Mouse (Mus musculus) heart, embryonic 16.5 days (tissue): ENCODE data around the gene Ptprg. TPM values are rescaled to one million over a fixed set of nuclear protein-coding genes. Genes with fewer than 3 reads are reported as not detected.

Experiments used
- ATAC-seq: fragments of 200-750 bp; cut with Nextera tagmentation; replicated peaks from 2 replicates; pipeline ENCODE4 v1.8.0; 2017; ENCODE audit warnings: moderate number of reproducible peaks; ENCODE audit not compliant: insufficient read depth, low FRiP score; ENCODE audit errors: extremely low read depth
- H3K27ac ChIP-seq: fragments of 300-500 bp; sonication (generic); 2 replicates; pipeline ENCODE4 v1.5.1; 2014; ENCODE audit warnings: mild to moderate bottlenecking, low read length, control low read depth, moderate library complexity
- H3K27me3 ChIP-seq: fragments of 300-500 bp; sonication (generic); 2 replicates; pipeline ENCODE4 v1.6.1; 2014; ENCODE audit warnings: low read length, mixed read lengths; ENCODE audit not compliant: control insufficient read depth, insufficient read depth
- H3K36me3 ChIP-seq: fragments of 300-500 bp; sonication (generic); 2 replicates; pipeline ENCODE4 v1.6.1; 2014; ENCODE audit not compliant: control insufficient read depth, insufficient read depth
- H3K4me1 ChIP-seq: fragments of 300-500 bp; sonication (generic); 2 replicates; pipeline ENCODE4 v1.6.1; 2014; ENCODE audit warnings: low read length, mixed read lengths; ENCODE audit not compliant: control insufficient read depth, insufficient read depth
- H3K4me2 ChIP-seq: fragments of 300-500 bp; sonication (generic); 2 replicates; pipeline ENCODE4 v1.6.1; 2014; ENCODE audit warnings: low read depth, mild to moderate bottlenecking, control low read depth, low read length
- H3K4me3 ChIP-seq: fragments of 300-500 bp; sonication (generic); 2 replicates; pipeline ENCODE4 v1.5.1; 2014; ENCODE audit warnings: mild to moderate bottlenecking, control low read depth, low read length
- H3K9ac ChIP-seq: fragments of 300-500 bp; sonication (generic); 2 replicates; pipeline ENCODE4 v1.6.1; 2014; ENCODE audit warnings: low read length, control low read depth
- H3K9me3 ChIP-seq: fragments of 300-500 bp; sonication (generic); replicated peaks from 2 replicates; pipeline ENCODE4 v1.6.1; 2016; ENCODE audit warnings: low read length; ENCODE audit not compliant: control insufficient read depth
- WGBS: fragments of 180-500 bp; shearing (Covaris S2); extraction: QIAGEN DNeasy Blood & Tissue Kit; methylation state at CpG from one replicate; pipeline ENCODE4 v1.1.7; 2014; 5-methylcytosine and 5-hydroxymethylcytosine counted together
- polyA plus RNA-seq: library from polyadenylated mRNA; unstranded; fragments of >200 nt; fragmentation: Nextera tagmentation; extraction: Ambion mirVana; gene quantifications from 2 replicates; pipeline ENCODE4 v1.2.1, GENCODE M21; 2015

The Ptprg gene
- polyA plus RNA-seq, 1 experiment from 2014 or later = 13.4 TPM

- ATAC-seq = no peak
- H3K4me3 ChIP-seq = no peak overlapping the region
- H3K4me1 ChIP-seq = 0 out of 2 replicates have a peak, but pooled peaks cover 2% of the 10 kb centered on the region
- no peak overlapping the region for H3K4me2 ChIP-seq
- H3K27me3 ChIP-seq = no peaks in the 10 kb centered on the region; the same call in 1 of the 2 replicates
- H3K27ac ChIP-seq = no peak overlapping the region
- H3K36me3 ChIP-seq = no peaks in the 10 kb centered on the region
- H3K9ac ChIP-seq = no peak overlapping the region
- no peaks in the 10 kb centered on the region for H3K9me3 ChIP-seq
- WGBS = 58% methylated on average over 4 of the region's 4 CpGs
These were observed 635.0 kb downstream of the Ptprg start for GRCm38 (mm10) chr14:12188352-12188751.

DNA sequence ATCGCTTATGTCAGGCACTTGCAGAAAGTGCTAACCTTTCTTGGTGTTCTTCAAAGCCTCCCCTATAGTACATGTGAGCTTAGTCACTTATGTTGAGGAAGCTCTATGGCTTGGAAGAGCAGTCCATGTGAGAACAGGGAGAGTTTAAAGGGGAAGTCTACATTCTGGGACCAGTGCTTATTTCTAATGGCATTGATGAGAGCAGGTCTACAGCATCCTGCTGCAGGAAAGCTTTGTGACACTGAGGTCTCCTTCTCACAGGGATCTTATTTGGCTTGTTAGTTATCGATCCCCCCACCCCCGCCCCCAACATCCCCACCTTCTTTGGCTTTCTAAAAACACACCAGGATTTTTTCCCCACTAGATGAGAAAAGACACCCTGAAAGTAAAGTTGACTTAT, 635.9 kb downstream of the Ptprg start:
- Histone ChIP-seq H3K4me1 (0 out of 2 replicates have a peak, but pooled peaks cover 2% of the 10 kb centered on the region), H3K36me3 (no peaks in the 10 kb centered on the region), H3K27ac (no peak overlapping the region), H3K4me2 (no peak overlapping the region), H3K9ac (no peak overlapping the region), H3K9me3 (no peaks in the 10 kb centered on the region), H3K4me3 (no peak overlapping the region), H3K27me3 (no peaks in the 10 kb centered on the region; the same call in 1 of the 2 replicates)
- no peak for ATAC-seq
- 89% methylated on average over 3 of the region's 3 CpGs for WGBS

DNA sequence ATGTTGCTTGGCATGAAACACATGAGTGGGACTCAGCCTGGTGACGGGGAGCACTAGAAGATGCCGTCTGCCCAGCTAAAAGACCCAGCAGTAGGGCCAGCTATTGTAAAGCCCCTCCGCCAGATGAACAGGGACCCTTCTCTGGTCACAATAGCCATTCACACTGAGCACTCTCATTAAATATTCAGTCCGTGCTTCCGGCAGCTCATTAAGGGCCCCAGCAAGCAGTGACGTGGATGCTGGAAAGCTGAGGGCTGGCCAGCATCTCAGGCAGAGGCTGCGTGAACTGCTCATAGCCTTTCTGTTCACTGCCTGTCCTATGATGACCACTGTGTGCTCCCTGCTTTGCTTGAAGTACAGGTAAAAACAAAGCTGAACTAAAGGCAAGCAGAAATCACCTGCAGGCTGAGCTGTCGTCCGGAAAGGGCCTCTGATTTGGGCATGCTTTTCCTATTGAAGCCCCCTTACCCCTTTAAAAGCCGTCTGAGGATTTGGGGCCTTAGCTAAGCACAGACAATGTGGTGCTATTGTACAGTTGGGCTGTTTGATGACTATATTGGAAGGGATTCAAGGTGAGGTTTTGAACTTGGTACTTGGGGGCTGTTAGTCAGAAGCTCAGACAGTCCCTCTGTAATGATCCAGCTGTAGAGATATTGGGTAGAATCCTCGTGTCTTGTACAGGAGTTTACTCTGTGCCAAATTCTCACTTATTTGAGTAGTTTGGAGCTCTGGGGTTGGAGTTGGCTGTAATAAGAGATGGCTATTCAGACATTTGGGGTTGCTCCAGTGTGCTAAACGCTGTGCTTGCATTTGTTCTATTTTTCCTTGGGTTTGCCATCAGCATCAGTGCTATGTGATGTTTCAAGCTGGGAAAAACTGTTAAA, 636.6 kb downstream of the Ptprg start:
- H3K4me3 ChIP-seq = no peak overlapping the region
- WGBS = 71% methylated on average over 12 of the region's 12 CpGs

DNA sequence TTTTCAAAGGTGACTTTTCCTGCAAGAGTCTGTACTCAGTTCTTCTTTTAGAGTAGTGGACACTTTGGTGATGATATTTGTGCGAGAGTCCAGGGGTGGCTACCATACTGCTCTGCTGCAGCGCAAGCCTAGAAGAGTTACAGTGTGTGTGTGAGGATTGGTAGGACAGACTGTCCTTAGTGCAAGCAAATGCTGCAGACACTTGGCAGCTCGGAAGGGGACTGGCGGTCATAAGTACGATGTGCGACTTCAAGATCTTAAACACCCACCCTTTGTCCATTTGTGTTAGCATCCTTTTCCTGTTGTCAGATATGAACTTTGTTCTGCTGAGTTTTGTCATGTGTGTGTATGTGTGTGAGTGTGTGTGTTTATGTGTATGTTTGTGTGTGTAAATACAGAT, 637.7 kb downstream of the Ptprg start:
- Histone ChIP-seq H3K4me2 (no peak overlapping the region), H3K27me3 (no peaks in the 10 kb centered on the region; the same call in 1 of the 2 replicates), H3K4me3 (no peak overlapping the region), H3K9me3 (no peaks in the 10 kb centered on the region), H3K9ac (no peak overlapping the region), H3K27ac (no peak overlapping the region), H3K36me3 (no peaks in the 10 kb centered on the region), H3K4me1 (no peaks in the 10 kb centered on the region)
- WGBS = 91% methylated on average over 6 of the region's 6 CpGs
- no peak for ATAC-seq

More for the DNA sequence above, 636.6 kb downstream of the Ptprg start:
- no peaks in the 10 kb centered on the region for H3K9me3 ChIP-seq
- H3K36me3 ChIP-seq = no peaks in the 10 kb centered on the region
- H3K4me2 ChIP-seq = no peak overlapping the region
- H3K27ac ChIP-seq = no peak overlapping the region
- ATAC-seq = no peak
- H3K4me1 ChIP-seq = 0 out of 2 replicates have a peak, but pooled peaks cover under 1% of the 10 kb centered on the region
- H3K27me3 ChIP-seq = no peaks in the 10 kb centered on the region; the same call in 1 of the 2 replicates
- H3K9ac ChIP-seq = no peak overlapping the region

- 41% methylated on average over 7 of the region's 7 CpGs for WGBS
- Histone ChIP-seq H3K36me3 (no peaks in the 10 kb centered on the region), H3K27ac (no peak overlapping the region), H3K9me3 (no peaks in the 10 kb centered on the region), H3K4me1 (no peaks in the 10 kb centered on the region; the same call in 1 of the 2 replicates), H3K9ac (no peak overlapping the region), H3K4me2 (no peak overlapping the region), H3K4me3 (no peak overlapping the region), H3K27me3 (no peaks in the 10 kb centered on the region)
- no peak for ATAC-seq
These were observed 645.4 kb downstream of the Ptprg start for GRCm38 (mm10) chr14:12198735-12199134.

DNA sequence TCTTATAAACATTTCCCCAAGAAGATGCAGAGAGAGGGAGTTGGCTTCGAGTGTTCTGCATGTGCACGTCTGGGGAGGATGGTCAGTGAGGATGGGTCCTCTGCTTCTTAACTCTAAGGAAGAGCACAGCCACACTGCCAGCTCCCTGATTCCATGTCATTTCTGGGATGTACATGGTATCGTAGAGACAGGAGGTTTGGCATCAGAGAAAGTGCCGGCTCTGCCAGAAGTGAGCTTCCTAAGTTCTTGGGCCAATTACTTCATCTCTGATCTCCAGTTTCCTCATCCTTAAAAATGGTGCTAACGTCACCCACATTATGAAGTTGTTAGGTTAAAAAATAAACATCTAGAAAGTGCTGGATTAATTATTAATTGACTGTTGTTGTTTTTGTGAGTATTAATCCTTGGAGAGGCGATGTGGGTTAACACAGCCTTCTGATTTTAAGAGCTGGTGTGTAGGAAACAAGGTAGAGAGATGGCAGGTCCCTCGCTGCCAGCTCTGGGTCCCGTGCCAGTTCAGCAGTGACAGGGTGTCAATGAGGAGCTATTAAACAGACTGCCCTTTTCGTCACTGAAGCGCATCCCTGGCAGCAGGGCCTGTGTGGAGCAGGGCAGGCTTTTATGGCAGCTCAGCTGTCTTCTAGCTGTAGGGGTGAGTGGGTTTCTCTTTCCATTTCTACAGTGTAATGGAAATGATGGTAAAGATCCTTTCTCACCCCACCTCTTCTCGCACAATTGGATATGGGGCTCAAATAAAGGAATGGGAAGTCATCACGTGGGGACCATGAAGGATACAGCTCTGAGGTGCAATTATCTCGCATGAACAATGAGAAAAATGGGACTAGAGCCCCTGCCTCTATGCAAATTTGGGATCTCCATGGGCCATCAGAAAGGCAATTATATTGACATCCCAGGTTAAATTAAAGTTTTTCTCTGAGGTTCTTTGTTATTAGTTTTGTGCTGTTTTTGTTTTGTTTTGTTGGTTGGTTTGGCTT, 646.9 kb downstream of the Ptprg start:
- H3K36me3 ChIP-seq = no peaks in the 10 kb centered on the region
- no peaks in the 10 kb centered on the region for H3K27me3 ChIP-seq
- ATAC-seq = no peak
- H3K9me3 ChIP-seq = no peaks in the 10 kb centered on the region
- 69% methylated on average over 13 of the region's 13 CpGs for WGBS
- no peak overlapping the region for H3K4me3 ChIP-seq
- H3K4me1 ChIP-seq = no peaks in the 10 kb centered on the region; the same call in 1 of the 2 replicates
- H3K4me2 ChIP-seq = no peak overlapping the region
- no peak overlapping the region for H3K9ac ChIP-seq
- no peak overlapping the region for H3K27ac ChIP-seq

GRCm38 (mm10) chr14:12202214-12202613, 648.9 kb downstream of the Ptprg start:
- no peak for ATAC-seq
- Histone ChIP-seq H3K4me1 (no peaks in the 10 kb centered on the region; the same call in 1 of the 2 replicates), H3K27me3 (no peaks in the 10 kb centered on the region), H3K36me3 (no peaks in the 10 kb centered on the region), H3K4me3 (no peak overlapping the region), H3K9ac (no peak overlapping the region), H3K27ac (no peak overlapping the region), H3K9me3 (no peaks in the 10 kb centered on the region), H3K4me2 (no peak overlapping the region)
- WGBS = 80% methylated on average over 10 of the region's 10 CpGs

GRCm38 (mm10) chr14:12203081-12203480, 649.7 kb downstream of the Ptprg start:
- Histone ChIP-seq H3K27ac (no peak overlapping the region), H3K36me3 (no peaks in the 10 kb centered on the region), H3K9ac (no peak overlapping the region), H3K4me1 (no peaks in the 10 kb centered on the region; the same call in 1 of the 2 replicates), H3K27me3 (no peaks in the 10 kb centered on the region), H3K4me2 (no peak overlapping the region), H3K4me3 (no peak overlapping the region), H3K9me3 (no peaks in the 10 kb centered on the region)
- no peak for ATAC-seq
- 88% methylated on average over 7 of the region's 7 CpGs for WGBS
